Mouse (Mus musculus): Measurements from ENCODE around the gene Prr15l.
A peak's percentile ranks its signal among the peaks of the same experiment; 100 is the strongest.

Prr15l gene

GRCm38 (mm10) chr11:96978401-96979246 is 50.7 kb downstream of the Prr15l start:
- peak; percentile 53 for DNase-seq

- no peak for DNase-seq
These were observed 51.4 kb downstream of the Prr15l start for GRCm38 (mm10) chr11:96979329-96979728.

- no peak for DNase-seq
These were observed 52.1 kb downstream of the Prr15l start for GRCm38 (mm10) chr11:96980021-96980420.

GRCm38 (mm10) chr11:96981461-96981860 is 53.6 kb downstream of the Prr15l start:
- DNase-seq: no peak

GRCm38 (mm10) chr11:96982355-96982754 is 54.5 kb downstream of the Prr15l start:
- peak; percentile 88 for DNase-seq

- DNase-seq: no peak
These were observed 55.0 kb downstream of the Prr15l start, which contains the start of gene Sp2 for GRCm38 (mm10) chr11:96982859-96983258. Gene Sp2 (minus strand): TSS chr11:96982959.

- DNase-seq: no peak
These were observed 57.0 kb downstream of the Prr15l start for GRCm38 (mm10) chr11:96984903-96985302.

GRCm38 (mm10) chr11:96986463-96986862 is 58.6 kb downstream of the Prr15l start:
- peak; percentile 40 for DNase-seq

Data from thymus, postnatal 14 days (tissue).